Mouse (Mus musculus) bone marrow macrophage, adult 2 months (primary cell): ENCODE data around the gene Ank3.

Experiments used
- CTCF ChIP-seq: IDR thresholded peaks from 2 replicates; pipeline ENCODE4 v1.5.1; 2012; ENCODE audit warnings: low read depth, mild to moderate bottlenecking, low read length, moderate library complexity
- POLR2A ChIP-seq: IDR thresholded peaks from 2 replicates; pipeline ENCODE4 v1.6.1; 2012; ENCODE audit warnings: mild to moderate bottlenecking, low read depth, low read length, borderline replicate concordance

GRCm38 (mm10) chr10:70004058-70004457, 605.5 kb downstream of the Ank3 start:
- TF ChIP-seq CTCF (no peak), POLR2A (no peak)
